Mouse (Mus musculus) kidney, adult 9 months (tissue): ENCODE measurements around the gene Vkorc1l1.

Experiments used
- DNase-seq: peaks from one replicate; pipeline ENCODE4 v3.0.0; 2022

The Vkorc1l1 gene

GRCm38 (mm10) chr5:129942073-129942939, 536 bp downstream of the Vkorc1l1 start:
- peak; percentile 47 for DNase-seq

- no peak for DNase-seq
Observed at GRCm38 (mm10) chr5:129943402-129943801, 1.6 kb downstream of the Vkorc1l1 start.

- DNase-seq = no peak
Observed at GRCm38 (mm10) chr5:129947528-129948033, 5.8 kb downstream of the Vkorc1l1 start.

- DNase-seq = no peak
Observed at GRCm38 (mm10) chr5:129952143-129952542, 10.4 kb downstream of the Vkorc1l1 start.

- DNase-seq = peak; percentile 21
Observed at GRCm38 (mm10) chr5:129954473-129955254, 12.9 kb downstream of the Vkorc1l1 start.

GRCm38 (mm10) chr5:129955792-129956191, 14.0 kb downstream of the Vkorc1l1 start:
- no peak for DNase-seq

GRCm38 (mm10) chr5:129963224-129963623, 21.5 kb downstream of the Vkorc1l1 start:
- no peak for DNase-seq

- DNase-seq = no peak
Observed at GRCm38 (mm10) chr5:129966448-129966847, 24.7 kb downstream of the Vkorc1l1 start.

GRCm38 (mm10) chr5:129968417-129968816, 26.6 kb downstream of the Vkorc1l1 start:
- DNase-seq = no peak

GRCm38 (mm10) chr5:129971491-129971890, 29.7 kb downstream of the Vkorc1l1 start:
- no peak for DNase-seq

- no peak for DNase-seq
Observed at GRCm38 (mm10) chr5:129974354-129974753, 32.6 kb downstream of the Vkorc1l1 start.

- DNase-seq = no peak
Observed at GRCm38 (mm10) chr5:129974866-129975311, 33.1 kb downstream of the Vkorc1l1 start.

- DNase-seq = no peak
Observed at GRCm38 (mm10) chr5:129977768-129978167, 36.0 kb downstream of the Vkorc1l1 start.

GRCm38 (mm10) chr5:129978608-129979007, 36.8 kb downstream of the Vkorc1l1 start:
- no peak for DNase-seq

- DNase-seq = no peak
Observed at GRCm38 (mm10) chr5:129980216-129980615, 38.4 kb downstream of the Vkorc1l1 start.

- DNase-seq = peak; percentile 45
Observed at GRCm38 (mm10) chr5:129989376-129989775, 47.6 kb downstream of the Vkorc1l1 start.

- DNase-seq = no peak
Observed at GRCm38 (mm10) chr5:129991898-129992297, 50.1 kb downstream of the Vkorc1l1 start.

- DNase-seq = no peak
Observed at GRCm38 (mm10) chr5:129993374-129993773, 51.6 kb downstream of the Vkorc1l1 start.

- peak; percentile 32 for DNase-seq
Observed at GRCm38 (mm10) chr5:129994989-129995388, 53.2 kb downstream of the Vkorc1l1 start.

- no peak for DNase-seq
Observed at GRCm38 (mm10) chr5:129997700-129998099, 55.9 kb downstream of the Vkorc1l1 start.

GRCm38 (mm10) chr5:129999097-129999496, 57.3 kb downstream of the Vkorc1l1 start:
- DNase-seq = peak; percentile 71

- DNase-seq = no peak
Observed at GRCm38 (mm10) chr5:130000735-130001134, 59.0 kb downstream of the Vkorc1l1 start.

GRCm38 (mm10) chr5:130001356-130001987, 59.7 kb downstream of the Vkorc1l1 start:
- no peak for DNase-seq
